Comparison of ENCODE assay signal across 8 mouse cellular contexts in genomic region chr8:47978755-47979154, GRCm38 (mm10). TPM values are rescaled to one million over a fixed set of nuclear protein-coding genes. Genes with fewer than 3 reads are reported as not detected.
A peak's percentile ranks its signal among the peaks of the same experiment; 100 is the strongest.
DNase-seq lines count a peak whose midpoint lies in the region; ATAC-seq and TF ChIP-seq lines count a peak whose summit lies in the region.

No protein-coding gene starts in this region.

- WGBS in small intestine, adult 2 months, result 74% methylated on average over 6 of the region's 6 CpGs
- 86% methylated on average over 6 of the region's 6 CpGs for WGBS in midbrain, embryonic 15.5 days

- H3K27me3 ChIP-seq in ES-Bruce4 (ENCODE audit: control insufficient read depth, insufficient read depth, low read length, poor library complexity, severe bottlenecking), result no peaks in the 10 kb centered on the region
- no peaks in the 10 kb centered on the region for H3K27me3 ChIP-seq in small intestine, adult 2 months (ENCODE audit: control insufficient read depth, insufficient read depth, low read length)
- H3K27me3 ChIP-seq in midbrain, embryonic 15.5 days (replicated peaks), result no peaks in the 10 kb centered on the region

- no peaks in the 10 kb centered on the region for H3K4me1 ChIP-seq in ES-Bruce4 (ENCODE audit: control insufficient read depth, insufficient read depth, low read length)
- H3K4me1 ChIP-seq in small intestine, adult 2 months (ENCODE audit: control insufficient read depth, insufficient read depth, insufficient read length, low read length), result peaks cover 7% of the 10 kb centered on the region
- H3K4me1 ChIP-seq in midbrain, embryonic 15.5 days, result peaks cover 8% of the 10 kb centered on the region

- DNase-seq in kidney, postnatal 36 days, result peak; percentile 34 to 73
- DNase-seq in kidney, adult 11 months, result no peak
- DNase-seq in ZHBTc4 (ENCODE audit: low read depth, low spot score), result peak; percentile 81
- DNase-seq in right cerebral cortex, postnatal 14 days, result no peak
- DNase-seq in right cerebral cortex, adult 2 months (ENCODE audit: low spot score in 2 of 2), result no peak

- ATAC-seq in midbrain, embryonic 15.5 days (replicated peaks), result no peak

- no peak for TF ChIP-seq EP300 in ES-Bruce4 (IDR thresholded peaks at IDR 0.05; ENCODE audit: insufficient read depth, low read depth, low read length)

- TF ChIP-seq CTCF in ES-Bruce4 (IDR thresholded peaks at IDR 0.05; ENCODE audit: low read depth, low read length), result peak; percentile 81
- TF ChIP-seq CTCF in small intestine, adult 2 months (IDR thresholded peaks at IDR 0.05; ENCODE audit: extremely low read depth, insufficient read length, insufficient replicate concordance, low read depth, low read length), result peak; percentile 60; the same call in 1 of the 2 replicates

- no peaks in the 10 kb centered on the region for H3K9me3 ChIP-seq in ES-Bruce4 (replicated peaks; ENCODE audit: control insufficient read depth, insufficient read depth, low read length, poor library complexity, severe bottlenecking)
- no peaks in the 10 kb centered on the region for H3K9me3 ChIP-seq in midbrain, embryonic 15.5 days

- no peak overlapping the region for H3K27ac ChIP-seq in ES-Bruce4 (ENCODE audit: insufficient read depth, low read length)
- no peak overlapping the region for H3K27ac ChIP-seq in small intestine, adult 2 months (ENCODE audit: insufficient read depth, low read depth, low read length)
- no peak overlapping the region for H3K27ac ChIP-seq in midbrain, embryonic 15.5 days

- H3K9ac ChIP-seq in ES-Bruce4 (ENCODE audit: low read depth, poor library complexity, severe bottlenecking), result no peak overlapping the region
- H3K9ac ChIP-seq in midbrain, embryonic 15.5 days, result no peak overlapping the region

- H3K4me2 ChIP-seq in midbrain, embryonic 15.5 days, result no peak overlapping the region

- H3K36me3 ChIP-seq in ES-Bruce4 (ENCODE audit: control insufficient read depth, insufficient read depth, low read length, poor library complexity, severe bottlenecking), result no peaks in the 10 kb centered on the region
- no peaks in the 10 kb centered on the region for H3K36me3 ChIP-seq in small intestine, adult 2 months (ENCODE audit: control insufficient read depth, insufficient read depth, low read length)
- H3K36me3 ChIP-seq in midbrain, embryonic 15.5 days (replicated peaks), result no peaks in the 10 kb centered on the region

- TF ChIP-seq POLR2A in ES-Bruce4 (IDR thresholded peaks at IDR 0.05; ENCODE audit: insufficient read depth, low read length), result no peak
- TF ChIP-seq POLR2A in small intestine, adult 2 months (IDR thresholded peaks at IDR 0.05; ENCODE audit: low read depth, low read length), result no peak

- H3K4me3 ChIP-seq in ES-Bruce4 (ENCODE audit: low read depth, low read length), result no peak overlapping the region
- H3K4me3 ChIP-seq in small intestine, adult 2 months (ENCODE audit: low read depth, low read length), result no peak overlapping the region
- no peak overlapping the region for H3K4me3 ChIP-seq in midbrain, embryonic 15.5 days

RNA-seq across cellular contexts. Expression of gene Wwc2, which starts 12.0 kb away (rescaled TPM):
- 42.2 and 43.0 TPM in 2 replicates for polyA plus RNA-seq in ES-Bruce4 (2011; ENCODE audit: insufficient read depth, insufficient read length, low read depth, missing spikeins)
- 1.4 and 1.9 TPM in 2 replicates for polyA plus RNA-seq in small intestine, adult 2 months (2012; rRNA removed)
- 5.6 and 5.9 TPM in 2 replicates for polyA plus RNA-seq in midbrain, embryonic 15.5 days (2015; fragmentation: Nextera tagmentation; extraction: Ambion mirVana)

Comparison
In these comparisons a context has a peak if more than half of its experiments do, and no peak if none do; other contexts are left out.
1. DNase-seq: peak in kidney, postnatal 36 days (2 of 2) and ZHBTc4 (single experiment); none in kidney, adult 11 months (single experiment), right cerebral cortex, postnatal 14 days (single experiment) and right cerebral cortex, adult 2 months (0 of 2).